Mouse (Mus musculus) retina, postnatal 1 day (tissue): ENCODE data around the gene Mre11a.

Experiments
- DNase-seq: peaks from one replicate; pipeline ENCODE4 v3.0.0-alpha.2; 2012

Gene Mre11a

DNA sequence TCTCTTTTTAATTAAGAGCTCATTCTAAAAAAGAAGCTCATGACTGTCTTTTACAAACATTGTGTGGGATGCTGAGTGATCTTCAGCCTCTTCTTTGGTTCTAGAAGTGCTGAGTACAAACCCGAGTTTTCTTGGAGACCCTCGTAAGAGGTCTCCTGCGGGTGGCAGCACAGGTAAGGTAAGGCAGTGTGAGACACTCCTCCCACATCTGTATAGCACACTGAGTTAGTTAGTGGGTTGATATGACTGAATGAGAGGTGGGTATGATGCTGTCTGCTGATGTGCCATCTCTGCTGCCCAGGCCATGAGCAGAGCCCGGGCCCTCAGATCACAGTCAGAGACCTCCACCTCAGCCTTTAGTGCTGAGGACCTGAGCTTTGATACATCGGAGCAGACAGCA lies 40.4 kb downstream of the Mre11a start:
- no peak for DNase-seq

DNA sequence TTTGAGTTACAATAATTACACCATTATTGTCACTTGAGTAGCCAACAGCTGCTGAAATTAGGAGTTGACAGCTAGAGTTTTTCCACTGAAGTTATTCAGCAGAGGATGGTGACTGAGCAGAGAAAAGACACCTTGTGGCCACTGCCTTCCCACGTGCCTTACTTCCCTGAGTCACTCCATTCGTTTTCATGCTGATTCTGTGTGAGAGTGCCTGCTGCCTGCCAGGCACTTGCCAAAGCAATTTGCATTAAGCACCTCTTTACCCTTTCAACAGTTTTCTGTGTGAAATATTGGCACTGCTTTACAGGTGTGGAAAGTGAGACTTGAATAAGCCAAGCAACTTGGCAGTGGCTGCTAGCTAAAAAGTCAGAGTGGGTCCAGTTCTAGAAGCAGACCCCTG lies 43.4 kb downstream of the Mre11a start:
- no peak for DNase-seq

DNA sequence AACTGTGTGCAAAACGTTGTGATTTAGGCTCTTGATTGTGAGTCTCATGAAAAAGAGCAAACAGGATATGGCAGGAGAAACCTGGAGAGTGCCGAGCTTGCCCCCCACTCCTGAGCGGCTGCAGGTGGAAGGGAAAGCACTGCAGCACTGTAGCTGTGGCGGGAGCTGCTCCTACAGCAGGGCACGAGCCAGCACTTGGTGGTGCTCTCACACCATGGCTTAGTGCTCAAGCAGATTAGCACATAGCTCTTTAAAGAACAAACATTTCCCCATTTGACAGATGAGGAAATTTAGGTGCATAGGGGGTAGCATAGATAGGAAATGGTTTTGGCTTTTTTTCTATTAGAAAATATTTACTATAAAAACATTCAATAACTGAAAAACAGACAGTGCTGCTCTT lies 47.6 kb downstream of the Mre11a start:
- DNase-seq: no peak

DNA sequence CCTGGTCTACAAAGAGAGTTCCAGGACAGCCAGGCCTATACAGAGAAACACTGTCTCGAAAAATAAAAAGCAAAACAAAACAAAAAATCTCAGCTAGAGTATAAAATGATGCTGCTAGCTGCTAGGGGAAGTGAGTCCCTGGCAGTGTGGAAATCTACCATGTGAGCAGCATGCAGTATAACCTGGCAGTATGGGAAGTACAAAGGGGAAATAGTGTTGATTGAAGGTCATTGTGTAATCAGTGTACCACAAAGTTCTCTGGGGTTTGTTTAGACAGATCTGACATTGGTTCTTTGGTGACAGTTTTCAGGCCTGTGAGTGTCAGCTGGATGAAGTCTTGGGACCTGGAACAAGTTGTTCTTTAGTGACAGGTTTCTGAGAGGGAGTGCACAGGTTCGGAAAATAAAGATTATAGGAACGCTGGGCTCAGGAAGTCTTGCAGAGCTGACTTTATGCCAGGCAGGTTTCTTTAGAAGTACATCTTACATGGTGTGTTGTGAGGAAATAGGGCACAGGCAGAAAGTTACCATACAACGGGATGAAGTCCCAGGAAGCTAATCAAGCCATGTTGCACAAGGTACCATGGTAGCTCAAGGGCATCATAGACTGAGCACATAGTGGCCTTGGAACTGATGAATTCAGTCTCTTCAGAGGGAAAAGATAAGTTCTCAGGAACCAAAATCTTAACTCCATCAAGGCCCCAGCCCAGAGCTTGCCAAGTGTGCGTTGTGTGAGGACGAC lies 51.1 kb downstream of the Mre11a start:
- no peak for DNase-seq

DNA sequence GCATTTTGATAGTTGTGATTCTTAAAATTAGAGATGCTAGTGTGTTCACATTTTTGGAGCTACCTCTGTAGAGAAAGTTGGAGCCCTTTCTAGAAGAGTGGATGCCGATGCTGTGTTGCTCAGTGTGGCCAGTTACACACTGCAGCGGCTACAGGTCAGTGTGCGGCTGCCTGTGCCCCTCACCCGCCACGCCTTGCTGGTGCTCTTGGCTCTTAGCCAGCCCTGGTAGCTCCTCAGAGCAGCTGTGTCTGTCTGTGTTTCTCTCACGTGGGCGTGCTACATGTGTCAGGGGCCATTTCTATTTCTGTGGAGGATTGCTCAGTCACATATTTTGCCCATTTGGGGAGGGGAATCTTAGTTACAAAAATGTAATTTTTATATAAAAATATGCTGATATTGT lies 55.1 kb downstream of the Mre11a start:
- peak; percentile 77 for DNase-seq

DNA sequence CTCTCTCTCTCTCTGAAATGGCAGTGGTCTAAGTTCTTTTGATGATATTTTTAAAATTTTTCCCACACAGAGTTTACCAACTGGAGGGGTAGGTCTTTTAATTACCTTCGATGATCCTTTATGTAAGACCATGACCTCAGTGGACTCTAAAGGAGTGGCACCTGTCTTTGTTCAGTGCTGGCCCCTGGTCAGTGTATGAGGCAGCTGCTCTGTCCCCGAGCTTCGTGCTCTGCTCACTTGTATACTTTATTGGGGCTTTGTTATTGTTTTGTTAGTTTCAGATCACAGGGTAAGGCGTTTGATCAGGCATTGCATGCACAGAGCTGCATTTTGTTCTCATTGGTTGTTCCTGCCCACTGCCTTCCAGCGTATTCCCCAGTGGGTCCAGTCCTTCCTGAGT lies 55.5 kb downstream of the Mre11a start:
- no peak for DNase-seq

DNA sequence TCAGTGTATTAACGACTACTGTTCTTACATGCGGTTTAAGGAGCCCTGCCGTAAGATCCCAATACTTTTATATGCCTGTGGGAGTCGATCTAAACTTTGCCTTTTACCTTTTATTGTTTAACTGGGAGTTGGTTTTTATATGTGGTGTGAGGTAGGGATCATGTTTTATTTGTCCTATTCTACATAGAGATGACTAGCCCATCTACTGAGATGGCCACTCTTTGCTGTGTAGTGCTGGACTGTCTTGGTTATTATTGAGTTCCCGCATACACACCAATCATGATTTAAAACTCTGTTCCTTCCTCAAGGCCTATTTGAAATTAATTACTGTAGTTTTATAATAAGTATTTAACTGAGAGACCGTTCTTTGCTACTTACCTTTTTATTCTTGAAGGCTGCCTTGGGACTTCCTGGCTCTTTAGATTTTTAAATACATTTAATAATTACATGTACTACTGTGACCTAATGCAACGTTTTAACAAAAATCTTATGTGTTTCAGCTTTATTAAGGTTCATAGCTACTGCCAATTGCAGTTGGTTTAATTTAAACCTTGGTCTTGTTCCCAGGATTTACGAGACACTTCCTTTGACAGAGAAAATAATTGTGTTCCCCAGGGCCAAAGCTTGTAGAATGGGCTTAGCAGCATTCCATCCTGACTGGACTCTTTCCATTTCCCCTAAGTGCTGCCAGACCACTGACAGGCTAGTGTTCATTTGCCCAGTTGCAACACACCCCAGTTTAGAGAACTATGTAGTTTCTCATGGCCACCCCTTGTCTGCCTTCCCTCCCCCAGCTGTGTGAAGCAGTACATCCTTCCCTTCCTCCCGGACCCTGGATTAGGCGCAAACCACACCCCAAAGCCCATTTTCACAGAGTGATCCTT lies 57.7 kb downstream of the Mre11a start:
- no peak for DNase-seq

DNA sequence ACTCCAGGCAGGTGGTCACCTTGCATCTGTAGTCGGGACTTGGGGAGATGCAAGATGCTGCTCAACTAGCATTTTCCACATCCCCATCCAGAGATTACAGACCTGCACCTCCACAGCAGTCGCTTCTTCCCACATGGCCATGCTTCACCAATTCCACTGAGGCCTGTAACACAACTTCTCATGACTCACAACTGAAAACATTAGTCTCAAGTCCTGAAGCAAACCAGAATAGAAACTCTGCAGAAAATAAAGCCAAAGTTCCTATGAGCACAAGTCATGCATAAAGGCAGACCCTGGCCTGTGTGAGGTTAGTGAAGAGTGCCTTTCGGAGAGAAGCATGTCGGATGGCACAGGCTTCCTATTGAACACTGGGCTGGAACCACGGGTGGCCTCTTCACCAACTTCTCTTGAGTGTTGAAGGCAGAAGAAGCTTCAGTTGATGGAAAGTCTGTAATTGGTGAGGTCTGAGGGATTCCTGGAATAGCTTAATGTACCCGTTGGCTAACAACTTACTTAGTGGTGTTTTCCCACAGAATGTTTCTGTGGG lies 58.9 kb downstream of the Mre11a start:
- DNase-seq: no peak

DNA sequence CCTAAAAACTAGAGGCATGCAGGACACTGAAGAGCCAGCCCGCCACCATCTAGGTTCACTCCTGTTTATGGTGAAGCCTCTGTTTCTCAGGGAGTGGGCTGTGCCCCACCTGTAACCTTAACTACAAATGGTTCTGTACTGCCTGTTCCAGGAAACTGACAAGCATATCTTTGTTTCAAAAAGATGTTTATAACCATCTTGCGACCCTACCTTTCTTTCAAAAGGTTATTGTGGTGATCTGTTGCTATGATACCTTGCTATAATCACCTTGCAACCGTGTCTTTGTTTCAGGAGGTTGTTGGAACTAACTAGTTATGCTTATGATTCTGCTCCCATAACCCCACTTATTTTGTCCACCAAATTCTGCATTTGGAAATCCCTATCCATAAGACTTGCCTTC lies 59.4 kb downstream of the Mre11a start:
- no peak for DNase-seq

DNA sequence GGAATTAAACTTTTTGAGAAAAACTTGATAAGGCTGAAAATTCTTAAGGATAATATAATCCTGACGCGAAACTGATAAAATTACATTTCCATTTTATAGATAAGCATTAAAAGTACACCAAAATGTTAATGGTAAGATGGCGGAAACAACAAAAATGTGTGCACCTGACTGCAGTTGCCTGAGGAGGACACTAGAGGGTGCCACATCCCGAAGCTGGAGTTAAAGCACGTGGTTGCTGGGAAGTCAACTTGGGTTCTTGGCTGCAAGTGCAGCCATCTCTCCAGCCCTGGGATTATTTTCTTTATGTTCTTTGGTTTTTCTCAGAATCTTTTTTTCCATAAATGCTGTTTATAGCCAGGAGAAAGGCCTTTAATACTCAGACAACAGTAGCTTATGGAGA lies 62.0 kb downstream of the Mre11a start:
- peak; percentile 22 for DNase-seq

DNA sequence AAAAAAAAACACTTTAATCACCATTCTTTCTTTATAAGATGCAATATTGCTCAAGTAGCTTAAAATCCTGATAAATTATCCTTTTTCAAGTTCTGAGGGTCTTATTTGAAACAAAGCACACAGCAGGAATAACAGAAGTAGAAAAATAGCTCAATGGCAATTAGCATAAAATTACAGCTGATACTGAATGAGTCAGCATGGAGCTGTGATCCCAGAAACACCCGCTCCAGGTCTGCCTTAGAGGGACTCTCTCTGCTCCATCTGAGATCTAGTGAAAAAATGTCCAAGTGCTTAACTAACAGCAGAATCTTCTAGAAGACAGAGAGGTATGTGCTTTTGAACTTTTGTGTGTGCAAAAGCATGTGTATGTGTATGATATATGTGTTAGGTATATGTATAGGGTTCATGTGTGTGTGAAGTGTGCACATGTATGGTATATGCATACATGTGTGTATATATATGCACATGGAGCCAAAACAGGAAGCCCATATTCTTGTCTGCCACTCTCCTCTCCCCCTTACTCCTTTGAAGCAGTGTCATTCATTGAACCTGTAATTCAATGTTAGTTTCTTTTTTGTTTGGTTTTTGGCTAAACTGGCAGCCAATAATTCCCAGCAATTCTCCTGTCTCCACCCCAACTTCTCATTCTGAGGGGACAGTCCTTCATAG lies 63.9 kb downstream of the Mre11a start:
- DNase-seq: no peak

DNA sequence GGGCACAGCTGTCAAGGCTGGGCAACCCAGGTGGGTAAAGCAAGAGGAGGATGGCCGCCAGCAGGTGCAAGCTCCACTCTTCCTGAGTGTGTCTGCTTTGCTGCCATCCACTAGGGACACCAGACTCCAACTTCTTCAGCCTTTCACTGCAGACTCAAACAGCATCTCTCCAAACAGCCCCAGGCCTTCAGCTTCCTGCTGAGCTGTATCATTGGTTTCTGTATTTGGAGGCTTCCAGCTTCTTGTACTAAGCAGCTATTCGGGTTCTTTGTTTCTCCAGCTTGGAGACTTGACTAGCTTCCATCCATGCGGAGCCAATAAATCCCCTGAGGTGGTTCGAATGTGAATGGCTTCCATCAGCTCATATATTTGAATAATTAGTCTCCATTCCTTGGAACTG lies 70.1 kb downstream of the Mre11a start:
- DNase-seq: no peak

DNA sequence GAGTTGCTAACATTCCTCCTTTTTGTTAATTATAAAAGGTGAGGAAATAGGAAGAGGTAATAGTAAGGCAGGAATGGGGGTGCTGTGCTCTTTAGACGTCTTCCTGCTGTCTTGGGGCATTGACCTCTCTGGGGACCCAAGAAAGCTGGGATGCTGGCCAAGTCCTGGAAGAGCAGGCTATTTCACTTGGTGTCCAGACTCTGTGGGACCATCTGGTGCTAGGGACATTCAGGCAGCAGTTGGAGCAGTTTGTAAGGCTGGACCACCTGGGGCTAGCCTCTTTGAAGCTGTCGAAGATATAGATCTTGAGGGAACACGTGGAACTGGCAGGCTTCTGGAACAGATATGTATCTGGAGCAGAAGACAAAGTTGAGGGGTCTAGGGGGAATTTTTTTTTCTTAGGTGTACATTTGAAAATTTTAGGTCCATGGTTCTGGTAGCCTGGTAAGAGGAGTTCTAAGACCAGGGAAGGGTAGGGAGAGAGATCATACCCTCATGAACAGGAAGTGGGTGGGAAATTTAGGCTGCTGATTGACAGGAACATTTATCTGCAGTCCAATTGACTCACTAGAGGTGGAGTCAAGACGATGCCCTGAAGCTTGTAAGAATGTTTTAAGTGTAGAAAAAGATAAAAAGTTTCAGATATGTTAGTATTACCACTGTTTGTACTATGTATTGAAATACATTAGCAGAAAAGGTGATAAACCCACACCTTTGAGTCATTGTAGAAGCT lies 72.6 kb downstream of the Mre11a start:
- no peak for DNase-seq

DNA sequence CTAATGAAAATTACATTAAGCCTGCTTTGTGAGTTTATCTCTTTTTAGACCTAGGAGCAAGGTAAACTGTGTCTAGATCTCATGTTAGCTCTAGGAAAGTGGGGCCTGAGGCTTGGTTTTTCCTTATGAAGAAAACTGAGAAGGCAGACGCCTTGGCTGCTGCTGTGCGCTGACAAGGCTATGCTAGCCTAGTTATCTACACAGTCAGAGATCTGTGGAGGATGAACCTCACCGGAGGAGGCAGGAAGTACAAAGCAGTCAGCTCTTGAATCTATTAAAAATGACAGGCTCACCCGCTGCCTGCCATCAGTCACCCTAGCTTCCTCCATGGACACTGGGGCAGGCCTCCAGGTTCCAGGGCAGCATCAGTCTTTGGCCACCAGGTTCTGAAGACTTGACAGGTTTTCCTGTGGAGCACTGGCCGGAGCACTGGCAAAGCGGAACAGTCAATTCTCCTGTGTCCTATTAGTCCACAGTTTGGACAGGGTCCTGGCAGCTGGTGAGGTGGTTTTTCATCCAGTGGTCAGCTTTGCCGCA lies 73.8 kb downstream of the Mre11a start:
- no peak for DNase-seq

DNA sequence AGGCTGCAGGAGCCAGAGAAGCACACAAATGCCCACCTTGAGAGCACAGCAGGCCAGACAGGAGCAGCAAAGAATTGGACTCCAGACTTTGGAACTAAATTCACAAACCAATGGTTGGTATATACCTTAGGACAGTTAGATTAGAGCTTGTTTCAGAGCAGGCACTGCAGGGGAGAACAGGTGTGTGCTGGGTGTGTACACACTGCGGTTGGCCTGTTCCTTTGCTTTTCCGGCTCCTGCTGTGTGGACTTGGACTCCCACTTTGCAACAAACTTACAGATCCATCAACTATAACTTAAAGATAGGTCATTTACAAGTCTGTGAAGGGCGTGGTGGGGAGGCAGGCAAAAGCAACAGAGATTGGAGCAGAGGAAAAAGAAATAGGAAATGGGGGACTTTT lies 74.3 kb downstream of the Mre11a start:
- DNase-seq: no peak

DNA sequence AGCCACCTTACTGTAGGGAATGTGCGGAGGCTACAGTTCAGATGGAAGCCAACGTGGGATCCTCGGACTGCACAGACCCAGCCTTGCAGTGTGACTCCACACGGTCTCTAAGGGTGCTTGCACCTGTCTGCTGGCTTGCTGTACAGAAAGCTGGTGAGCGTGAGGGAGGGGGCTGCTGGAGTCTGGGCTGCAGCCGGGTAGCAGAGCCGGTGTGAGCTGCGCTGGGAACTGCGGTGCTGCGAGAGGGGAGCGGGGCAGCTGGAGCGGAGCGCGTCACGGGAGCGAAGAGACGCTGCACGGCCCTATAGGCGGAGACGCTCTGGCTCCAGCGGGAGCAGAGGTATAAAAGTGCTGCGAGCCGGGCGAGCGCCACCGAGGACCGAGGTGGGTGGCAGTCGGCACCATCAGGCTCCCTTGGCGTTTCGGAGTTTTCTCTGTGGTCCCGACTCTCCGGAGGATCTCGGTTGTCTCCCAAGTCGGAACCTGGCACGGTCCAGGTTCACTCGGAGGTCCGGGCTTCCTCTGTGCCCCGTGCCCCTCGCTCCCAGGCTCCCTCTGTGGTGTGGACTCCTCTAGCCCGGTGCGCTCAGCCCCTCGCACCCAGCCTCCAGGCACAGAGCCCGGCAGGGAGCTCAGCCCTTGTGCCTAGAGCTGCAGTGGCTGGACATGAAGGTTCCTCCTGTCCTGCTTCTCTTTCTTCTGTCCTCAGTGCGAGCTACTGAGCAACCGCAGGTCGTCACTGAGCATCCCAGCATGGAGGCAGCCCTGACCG lies 75.6 kb downstream of the Mre11a start, which contains the start of gene Gpr83:
Gpr83 (plus strand) TSS at position 343 of the 772 bp plus-strand sequence.
- peak; percentile 76 for DNase-seq

DNA sequence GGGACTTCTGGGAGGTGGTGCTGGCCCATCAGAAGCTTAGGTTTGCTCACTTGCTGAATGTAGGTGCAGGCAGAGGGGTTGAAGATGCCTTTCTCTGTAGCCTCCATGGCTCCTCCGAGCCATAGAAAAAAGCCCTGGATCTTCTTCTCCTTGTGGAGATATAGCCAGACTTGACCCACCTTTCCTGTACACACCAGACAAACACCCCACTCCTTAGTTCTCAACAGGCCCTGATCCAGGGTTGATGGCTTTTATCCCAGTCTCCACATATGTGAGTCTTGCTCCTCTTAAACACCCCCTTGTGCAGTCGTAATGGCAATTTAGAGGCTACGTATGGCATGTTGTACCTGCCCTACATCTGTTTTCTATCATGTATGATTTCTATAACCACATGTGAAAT lies 78.7 kb downstream of the Mre11a start:
- no peak for DNase-seq

DNA sequence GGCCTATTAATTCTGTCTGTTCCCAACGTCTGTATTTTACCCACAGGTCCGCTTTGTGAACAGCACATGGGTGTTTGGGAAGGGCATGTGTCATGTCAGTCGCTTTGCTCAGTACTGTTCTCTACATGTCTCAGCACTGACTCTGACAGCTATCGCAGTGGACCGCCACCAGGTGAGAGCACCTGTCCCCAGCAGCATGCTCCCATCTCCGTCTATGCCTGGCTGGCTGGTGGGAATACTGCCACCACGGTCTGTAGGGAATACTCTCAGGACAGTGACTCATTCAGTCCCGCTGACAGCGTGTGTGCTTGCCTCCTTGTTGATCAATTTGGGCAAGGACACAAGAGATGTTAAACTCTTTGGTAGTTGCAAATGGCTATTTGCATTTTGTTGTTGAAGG lies 80.3 kb downstream of the Mre11a start:
- no peak for DNase-seq

DNA sequence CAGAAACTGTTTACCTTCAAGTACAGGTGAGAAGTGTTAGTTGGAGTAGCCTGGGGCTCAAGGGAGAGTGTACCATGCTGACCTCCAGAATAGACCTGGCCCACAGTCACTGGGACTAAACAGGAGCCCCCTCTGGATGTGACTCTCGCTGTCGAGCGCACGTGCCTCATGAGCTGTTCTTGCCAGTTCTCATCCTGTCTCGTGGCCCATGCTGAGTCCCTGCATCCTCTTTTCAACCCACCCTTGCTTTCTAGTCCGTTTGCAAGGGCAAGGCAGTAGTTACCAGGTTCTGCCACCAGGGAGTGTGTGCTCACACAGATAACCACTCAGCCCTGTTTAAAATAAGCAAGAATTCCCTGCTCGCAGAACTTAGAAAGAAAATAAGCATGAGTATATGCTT lies 82.5 kb downstream of the Mre11a start:
- peak; percentile 58 for DNase-seq

DNA sequence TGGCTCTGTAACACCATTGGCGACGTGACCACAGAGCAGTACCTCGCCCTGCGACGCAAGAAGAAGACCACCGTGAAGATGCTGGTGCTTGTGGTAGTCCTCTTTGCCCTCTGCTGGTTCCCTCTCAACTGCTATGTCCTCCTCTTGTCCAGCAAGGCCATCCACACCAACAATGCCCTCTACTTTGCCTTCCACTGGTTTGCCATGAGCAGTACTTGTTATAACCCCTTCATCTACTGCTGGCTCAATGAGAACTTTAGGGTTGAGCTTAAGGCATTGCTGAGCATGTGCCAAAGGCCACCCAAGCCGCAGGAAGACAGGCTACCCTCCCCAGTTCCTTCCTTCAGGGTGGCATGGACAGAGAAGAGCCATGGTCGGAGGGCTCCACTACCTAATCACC lies 83.9 kb downstream of the Mre11a start:
- no peak for DNase-seq

DNA sequence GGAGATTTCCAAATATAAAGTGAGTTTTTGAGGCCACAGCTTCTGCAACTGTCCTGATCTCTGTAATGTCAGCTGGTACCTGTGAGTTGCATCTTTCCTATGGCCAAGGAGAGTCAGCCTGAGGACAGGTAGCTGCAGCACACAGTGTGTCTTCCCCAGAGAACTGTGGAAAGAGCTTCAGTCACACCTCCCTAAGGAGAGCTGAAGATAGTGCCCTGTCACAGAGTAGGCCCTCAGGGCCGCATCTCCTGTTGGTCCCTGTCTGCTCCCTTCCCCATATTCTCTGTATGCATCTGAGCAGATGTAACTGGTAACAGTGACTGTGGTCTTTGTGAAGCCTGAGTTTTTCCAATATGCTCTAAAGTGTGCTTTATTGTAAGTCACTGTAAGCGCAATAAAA lies 85.9 kb downstream of the Mre11a start:
- DNase-seq: no peak

DNA sequence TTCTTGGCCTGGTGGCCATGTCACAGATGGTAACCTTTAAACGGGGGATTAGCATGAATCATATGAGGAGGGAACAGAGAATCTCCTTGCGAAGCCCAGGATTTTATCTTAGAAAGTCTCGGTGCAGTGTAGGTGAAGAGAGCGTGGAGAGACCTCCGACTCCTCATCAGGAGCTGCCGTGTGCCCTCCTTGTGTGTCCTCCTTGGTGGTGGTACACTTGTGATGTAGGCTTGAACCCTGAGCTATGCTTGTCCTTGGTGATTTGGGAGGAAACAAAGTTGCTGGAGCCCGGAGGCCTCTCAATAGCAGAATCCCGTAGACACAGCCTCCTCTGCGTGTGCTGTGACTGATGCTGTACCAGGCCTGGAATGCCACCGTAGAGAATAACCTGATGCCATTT lies 86.3 kb downstream of the Mre11a start:
- no peak for DNase-seq
